Mouse (Mus musculus): ENCODE results near the gene Adamtsl3. TPM values are rescaled to one million over a fixed set of nuclear protein-coding genes. Genes with fewer than 3 reads are reported as not detected.
"Not testable (repeated sequence)": the region's sequence is repeated elsewhere in the genome, so short reads cannot be mapped to it uniquely, and the experiment has no call there.

Gene Adamtsl3
- total RNA-seq, 2 experiments from 2014 or later: 2.0 to 2.9 TPM

- not testable (repeated sequence) for DNase-seq (ENCODE audit: low spot score in 2 of 2)
These were observed 85.0 kb downstream of the Adamtsl3 start for GRCm38 (mm10) chr7:82420329-82421052.

- DNase-seq (ENCODE audit: low spot score in 2 of 2): no peak
These were observed 87.1 kb downstream of the Adamtsl3 start for GRCm38 (mm10) chr7:82422561-82422960.

- DNase-seq (ENCODE audit: low spot score in 2 of 2): no peak
These were observed 88.1 kb downstream of the Adamtsl3 start for GRCm38 (mm10) chr7:82423602-82424001.

- DNase-seq (ENCODE audit: low spot score in 2 of 2): no peak
These were observed 88.8 kb downstream of the Adamtsl3 start for GRCm38 (mm10) chr7:82424281-82424680.

- DNase-seq (ENCODE audit: low spot score in 2 of 2): no peak
These were observed 89.9 kb downstream of the Adamtsl3 start for GRCm38 (mm10) chr7:82425374-82425773.

GRCm38 (mm10) chr7:82429447-82429846 lies 94.0 kb downstream of the Adamtsl3 start:
- DNase-seq (ENCODE audit: low spot score in 2 of 2): no peak

GRCm38 (mm10) chr7:82431572-82431971 lies 96.1 kb downstream of the Adamtsl3 start:
- DNase-seq (ENCODE audit: low spot score in 2 of 2): no peak

GRCm38 (mm10) chr7:82433226-82433625 lies 97.7 kb downstream of the Adamtsl3 start:
- DNase-seq (ENCODE audit: low spot score in 2 of 2): no peak

- no peak for DNase-seq (ENCODE audit: low spot score in 2 of 2)
These were observed 122.9 kb downstream of the Adamtsl3 start for GRCm38 (mm10) chr7:82458376-82458775.

- DNase-seq (ENCODE audit: low spot score in 2 of 2): no peak
These were observed 127.5 kb downstream of the Adamtsl3 start for GRCm38 (mm10) chr7:82462921-82463523.

GRCm38 (mm10) chr7:82464364-82464763 lies 128.9 kb downstream of the Adamtsl3 start:
- DNase-seq (ENCODE audit: low spot score in 2 of 2): no peak

GRCm38 (mm10) chr7:82465437-82465836 lies 129.9 kb downstream of the Adamtsl3 start:
- no peak for DNase-seq (ENCODE audit: low spot score in 2 of 2)

GRCm38 (mm10) chr7:82476441-82477221 lies 141.1 kb downstream of the Adamtsl3 start:
- DNase-seq (ENCODE audit: low spot score in 2 of 2): no peak

- no peak for DNase-seq (ENCODE audit: low spot score in 2 of 2)
These were observed 143.0 kb downstream of the Adamtsl3 start for GRCm38 (mm10) chr7:82478461-82478860.

GRCm38 (mm10) chr7:82478861-82479755 lies 143.6 kb downstream of the Adamtsl3 start:
- no peak for DNase-seq (ENCODE audit: low spot score in 2 of 2)

- DNase-seq (ENCODE audit: low spot score in 2 of 2): no peak
These were observed 147.9 kb downstream of the Adamtsl3 start for GRCm38 (mm10) chr7:82483426-82483825.

- DNase-seq (ENCODE audit: low spot score in 2 of 2): no peak
These were observed 149.3 kb downstream of the Adamtsl3 start for GRCm38 (mm10) chr7:82484834-82485233.

GRCm38 (mm10) chr7:82485344-82485954 lies 150.0 kb downstream of the Adamtsl3 start:
- no peak for DNase-seq (ENCODE audit: low spot score in 2 of 2)

GRCm38 (mm10) chr7:82491018-82491417 lies 155.5 kb downstream of the Adamtsl3 start:
- no peak for DNase-seq (ENCODE audit: low spot score in 2 of 2)

GRCm38 (mm10) chr7:82492881-82493280 lies 157.4 kb downstream of the Adamtsl3 start:
- DNase-seq (ENCODE audit: low spot score in 2 of 2): no peak
